Mouse (Mus musculus) gastrocnemius, postnatal 10 days (tissue): ENCODE data around the gene Hoxc13. TPM values are rescaled to one million over a fixed set of nuclear protein-coding genes. Genes with fewer than 3 reads are reported as not detected.

Source experiments
- DNase-seq: peaks from one replicate; pipeline ENCODE4 v3.0.0; 2021; ENCODE audit warnings: mixed read lengths
- total RNA-seq, 2 experiments: library from RNA; stranded (reverse); gene quantifications; 2 replicates each; pipeline ENCODE4 v1.2.3; 2021

Hoxc13 gene
- total RNA-seq, 2 experiments from 2014 or later = not detected

- DNase-seq = no peak
These were observed 15.5 kb downstream of the Hoxc13 start, which contains the start of gene Hoxc12 for GRCm38 (mm10) chr15:102936279-102936972. Gene Hoxc12 (plus strand): TSS chr15:102936757.

GRCm38 (mm10) chr15:102937036-102937666, 16.2 kb downstream of the Hoxc13 start:
- no peak for DNase-seq

DNA sequence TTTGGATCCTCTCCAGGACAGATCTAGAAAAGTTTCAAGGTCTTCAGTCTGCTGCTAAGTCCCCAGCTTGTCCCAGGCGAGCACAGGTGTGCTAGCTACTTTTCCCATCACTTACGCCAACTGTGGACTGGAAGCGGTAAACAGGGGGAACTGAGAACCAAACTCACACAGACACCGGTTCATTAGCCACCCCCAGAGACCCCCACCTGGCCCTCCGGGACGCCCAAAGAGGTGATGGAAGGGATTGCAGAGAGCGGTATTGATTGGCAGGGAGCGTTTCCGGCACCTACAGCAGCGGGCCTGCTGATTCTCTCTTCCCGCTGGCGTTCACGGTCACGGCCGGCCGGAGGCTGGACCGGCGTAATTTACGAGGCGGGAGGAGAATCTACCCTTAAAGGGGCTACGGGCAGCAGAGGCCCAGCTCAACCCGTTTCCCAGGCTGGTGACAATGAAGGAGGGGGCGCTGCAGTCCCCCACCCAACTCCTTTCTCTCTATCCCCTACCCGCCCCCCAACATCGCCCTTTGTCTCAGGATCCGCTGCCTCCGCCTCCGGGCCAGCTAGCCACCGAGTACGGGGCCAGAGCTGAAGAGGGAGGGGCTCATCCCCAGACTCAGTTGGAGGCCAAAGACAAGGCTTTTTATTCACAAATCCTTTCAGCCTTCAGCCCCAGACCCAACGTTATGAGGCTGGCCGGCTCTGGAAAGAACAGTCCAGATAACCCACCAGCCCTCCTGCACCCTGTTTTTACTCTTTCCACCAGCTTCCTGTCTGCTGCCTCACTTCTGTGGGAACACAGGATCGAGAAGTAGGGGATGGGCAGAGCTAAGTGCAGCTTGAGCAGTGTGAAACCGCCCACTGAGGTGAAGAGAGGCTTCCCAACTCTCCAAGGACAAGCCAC, 18.6 kb downstream of the Hoxc13 start:
- no peak for DNase-seq

GRCm38 (mm10) chr15:102942739-102943467, 22.0 kb downstream of the Hoxc13 start:
- peak; percentile 66 for DNase-seq

DNA sequence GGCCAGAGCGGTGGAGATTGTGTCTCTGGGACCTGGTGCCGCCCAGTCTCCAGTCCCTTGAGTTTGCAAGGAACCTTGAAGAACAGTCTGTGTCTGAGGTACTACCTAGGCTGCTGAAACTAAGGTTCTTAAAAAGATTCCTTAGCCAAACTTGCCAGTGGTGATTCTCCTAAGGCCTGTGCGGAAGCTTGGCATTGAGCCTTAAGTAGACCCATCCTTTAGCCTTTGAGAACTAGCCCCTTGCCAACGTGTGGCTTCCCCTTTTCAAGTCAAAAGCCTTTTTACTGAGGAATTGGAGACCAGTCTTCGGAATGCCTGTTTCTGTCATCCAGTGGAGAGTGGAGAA, 22.5 kb downstream of the Hoxc13 start:
- DNase-seq = no peak

DNA sequence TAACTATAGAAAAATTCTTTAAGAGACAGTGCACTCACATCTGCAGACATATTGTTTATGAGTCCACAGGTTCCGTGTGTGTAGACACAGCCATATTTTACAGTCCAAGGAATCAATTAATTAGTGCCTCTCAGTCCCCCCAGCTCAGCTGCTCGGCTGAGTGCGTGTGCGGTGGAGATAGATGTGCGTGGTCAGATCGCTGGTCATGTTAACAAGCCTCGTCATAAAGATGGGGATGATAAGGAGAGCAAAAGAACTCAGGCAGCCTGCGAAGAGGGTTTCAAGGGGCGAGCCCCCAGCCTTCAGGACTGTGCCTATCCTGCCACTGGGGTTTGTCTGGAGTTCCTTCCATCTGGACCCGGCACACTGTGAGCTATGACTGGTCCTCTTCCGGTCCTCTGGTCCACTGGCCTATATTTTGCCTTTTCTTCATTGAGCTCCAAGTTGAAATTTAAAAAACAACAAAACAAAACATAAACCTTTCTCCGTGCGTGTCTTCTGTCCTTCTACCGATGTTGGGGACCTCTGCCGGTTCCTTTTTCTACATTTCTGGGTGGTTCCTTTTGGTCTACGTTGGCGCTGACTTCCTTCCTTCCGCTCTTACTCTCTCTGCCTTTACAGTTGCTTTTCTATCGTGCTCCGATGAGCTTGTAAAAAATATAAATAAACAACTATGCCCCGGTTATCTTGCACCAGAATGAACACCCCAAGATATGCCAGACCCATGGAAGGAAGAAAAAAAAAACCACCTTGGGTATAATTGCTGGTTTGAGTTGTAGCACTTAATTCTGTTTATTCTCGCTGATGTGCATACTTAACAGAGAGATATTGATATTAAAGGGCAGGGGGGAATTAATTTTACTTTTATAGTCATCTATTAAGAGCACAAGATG, 24.5 kb downstream of the Hoxc13 start:
- DNase-seq = no peak

DNA sequence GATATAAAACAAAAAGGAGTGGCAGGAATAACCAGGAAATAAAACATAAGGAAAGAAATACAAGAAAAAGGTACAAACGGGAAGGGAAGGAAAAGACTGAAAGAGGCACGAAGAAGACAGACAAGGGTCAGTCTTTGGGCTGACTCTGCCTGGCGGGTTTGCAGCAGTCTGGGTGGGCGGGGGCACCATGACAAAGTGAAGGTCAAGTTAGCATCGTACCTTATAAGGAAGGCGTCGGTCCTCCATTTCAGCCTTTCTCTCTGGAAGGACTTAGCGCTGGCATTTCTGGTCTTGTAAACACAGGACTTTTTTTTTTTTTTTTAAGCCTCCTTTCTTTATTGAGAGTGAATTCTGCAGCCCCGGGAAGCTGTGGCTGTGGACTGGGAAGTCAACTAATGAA, 26.4 kb downstream of the Hoxc13 start:
- DNase-seq = no peak

DNA sequence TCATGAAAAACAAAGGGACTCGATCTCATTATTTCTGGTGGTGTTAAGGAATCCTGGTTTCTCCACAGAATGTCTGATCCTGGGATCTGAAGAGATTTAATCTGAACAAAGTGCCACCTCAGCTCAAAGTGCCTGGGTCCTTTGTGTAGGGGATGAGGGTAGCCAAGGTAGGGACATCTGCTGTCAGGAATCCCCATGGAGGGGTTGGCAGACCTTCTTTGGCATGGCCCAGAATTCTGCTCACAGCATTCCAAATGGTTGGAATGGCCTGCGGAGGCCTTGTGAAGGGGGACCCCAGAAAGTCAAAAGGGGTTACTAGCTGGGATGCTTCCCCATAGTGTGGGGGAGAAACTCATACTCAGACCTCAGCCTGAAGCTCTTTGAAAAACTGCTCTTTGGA, 27.9 kb downstream of the Hoxc13 start:
- no peak for DNase-seq

GRCm38 (mm10) chr15:102949696-102950095, 28.8 kb downstream of the Hoxc13 start:
- DNase-seq = no peak

DNA sequence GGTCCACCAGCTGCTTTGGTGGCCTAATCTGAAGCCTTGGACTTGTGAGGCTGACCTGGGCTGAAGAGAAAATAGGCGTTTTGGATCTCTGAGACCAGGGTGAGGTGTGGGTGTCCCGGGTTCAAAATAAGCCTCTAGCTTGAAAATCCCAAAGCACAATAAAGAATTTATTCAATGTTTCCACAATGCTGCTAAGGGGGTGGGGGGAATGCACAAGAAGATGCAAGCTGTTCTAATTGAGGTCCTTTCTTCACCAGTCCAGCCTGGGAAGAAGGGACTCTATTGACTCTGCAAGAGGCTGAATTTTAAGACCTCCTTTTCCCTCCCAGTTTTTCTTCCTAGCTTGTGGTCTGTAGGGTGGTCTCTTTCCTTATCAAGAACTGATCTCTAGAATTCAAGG, 30.0 kb downstream of the Hoxc13 start:
- DNase-seq = no peak

GRCm38 (mm10) chr15:102953561-102953960, 32.7 kb downstream of the Hoxc13 start:
- no peak for DNase-seq

GRCm38 (mm10) chr15:102954192-102955006, 33.5 kb downstream of the Hoxc13 start, which contains the start of gene Hoxc11:
Gene Hoxc11 (plus strand): TSS chr15:102954427.
- no peak for DNase-seq

DNA sequence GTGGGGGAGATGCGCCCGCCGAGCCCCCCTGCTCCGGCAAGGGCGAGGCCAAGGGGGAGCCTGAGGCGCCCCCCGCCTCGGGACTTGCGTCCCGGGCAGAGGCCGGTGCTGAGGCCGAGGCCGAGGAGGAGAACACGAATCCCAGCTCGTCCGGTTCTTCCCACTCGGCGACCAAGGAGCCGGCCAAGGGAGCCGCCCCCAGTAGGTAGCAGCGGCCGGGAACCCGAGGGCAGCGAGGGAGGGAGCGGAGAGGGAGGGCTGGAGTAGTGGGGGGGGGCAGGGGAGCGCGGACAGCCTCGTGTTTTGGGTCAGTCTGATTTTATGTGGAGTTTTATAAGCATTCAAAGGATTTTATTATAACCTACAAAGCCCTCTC, 34.1 kb downstream of the Hoxc13 start:
- peak; percentile 67 for DNase-seq

GRCm38 (mm10) chr15:102955833-102956640, 35.1 kb downstream of the Hoxc13 start:
- DNase-seq = peak; percentile 50

GRCm38 (mm10) chr15:102956906-102957305, 36.0 kb downstream of the Hoxc13 start:
- DNase-seq = no peak

DNA sequence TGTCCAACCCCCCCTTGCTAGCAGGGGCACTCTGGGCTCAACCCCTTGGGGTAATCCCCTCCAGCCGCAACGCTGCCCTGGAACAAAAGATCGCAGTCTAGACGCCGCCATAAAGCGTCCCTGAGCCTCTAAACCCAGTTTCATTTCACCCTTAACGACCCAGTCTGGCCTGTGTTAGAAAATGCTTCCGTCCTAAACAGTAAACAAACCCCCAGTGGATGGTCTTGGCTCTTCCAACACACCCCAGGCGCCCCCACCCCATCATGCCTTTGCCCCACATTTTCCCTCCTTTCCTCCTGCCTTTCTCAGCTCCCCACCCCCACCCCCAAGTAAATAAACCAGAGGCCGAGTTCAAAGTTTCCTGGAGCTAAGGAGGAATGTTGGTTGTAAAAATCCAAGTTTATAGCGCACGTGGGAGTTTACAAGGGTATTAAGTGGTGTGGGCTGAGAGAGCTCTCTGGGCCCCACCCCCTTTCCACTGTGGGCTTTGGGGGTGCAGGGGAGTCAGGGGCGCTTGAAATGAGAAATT, 38.8 kb downstream of the Hoxc13 start:
- DNase-seq = no peak

DNA sequence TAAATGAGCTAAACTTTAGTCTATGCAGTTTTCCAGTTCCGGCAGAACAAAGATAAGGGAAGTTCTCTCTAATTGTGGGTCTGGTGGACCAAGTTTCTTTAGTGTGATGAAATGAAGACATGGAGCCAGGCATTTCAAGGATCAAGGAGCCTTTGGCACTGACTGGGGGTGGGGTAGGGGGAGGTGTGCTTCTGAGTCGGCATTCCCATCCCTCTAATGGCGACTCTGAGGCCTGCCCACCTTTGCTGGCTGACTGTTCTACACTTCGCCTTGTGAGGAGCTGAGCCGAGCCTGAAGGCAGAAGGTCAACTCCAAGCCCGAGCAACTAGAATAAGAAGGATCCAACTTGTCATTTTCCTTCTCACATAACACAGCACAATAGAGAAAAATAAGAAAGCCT, 40.8 kb downstream of the Hoxc13 start:
- peak; percentile 39 for DNase-seq

GRCm38 (mm10) chr15:102962492-102962891, 41.6 kb downstream of the Hoxc13 start:
- no peak for DNase-seq

- DNase-seq = peak; percentile 31
These were observed 42.4 kb downstream of the Hoxc13 start for GRCm38 (mm10) chr15:102963259-102963658.
